Mouse (Mus musculus) G1E (cell line): Measurements from ENCODE around the gene Dlst. TPM values are rescaled to one million over a fixed set of nuclear protein-coding genes. Genes with fewer than 3 reads are reported as not detected.
A peak's percentile ranks its signal among the peaks of the same experiment; 100 is the strongest.

Experiments
- ATAC-seq: 2 replicates; pipeline ENCODE4 v1.8.0; 2016; ENCODE audit warnings: mild to moderate bottlenecking; ENCODE audit not compliant: insufficient number of reproducible peaks, poor library complexity, low FRiP score, severe bottlenecking; ENCODE audit errors: extremely low read depth
- DNase-seq: peaks from one replicate; pipeline ENCODE4 v3.0.0; 2012; ENCODE audit warnings: low spot score
- H3K27me3 ChIP-seq: 2 replicates; pipeline ENCODE4 v1.6.1; 2012; ENCODE audit warnings: mild to moderate bottlenecking, low read length, inconsistent platforms; ENCODE audit not compliant: insufficient read depth
- H3K36me3 ChIP-seq: replicated peaks from 2 replicates; pipeline ENCODE3; 2012; ENCODE audit warnings: mild to moderate bottlenecking, inconsistent platforms
- H3K4me1 ChIP-seq: 2 replicates; pipeline ENCODE4 v1.6.1; 2012; ENCODE audit warnings: low read depth, low read length, inconsistent platforms, mixed read lengths; ENCODE audit not compliant: insufficient read depth
- H3K4me3 ChIP-seq: 2 replicates; pipeline ENCODE4 v1.5.1; 2012; ENCODE audit warnings: low read depth, mild to moderate bottlenecking, inconsistent platforms, low read length, moderate library complexity, mixed read lengths
- H3K9me3 ChIP-seq: replicated peaks from 2 replicates; pipeline ENCODE4 v1.6.1; 2012; ENCODE audit warnings: inconsistent platforms
- CTCF ChIP-seq: IDR thresholded peaks from 2 replicates; pipeline ENCODE4 v1.5.1; 2012; ENCODE audit warnings: low read depth, low read length, inconsistent platforms, mixed read lengths
- GATA1 ChIP-seq: IDR thresholded peaks from 2 replicates; pipeline ENCODE4 v1.6.1; 2012; ENCODE audit warnings: borderline replicate concordance, low read length, inconsistent platforms, mixed read lengths
- GATA2 ChIP-seq: IDR thresholded peaks from 2 replicates; pipeline ENCODE4 v1.6.1; 2012; ENCODE audit warnings: low read depth, low read length, inconsistent platforms, borderline replicate concordance
- POLR2AphosphoS5 ChIP-seq: IDR thresholded peaks from 2 replicates; pipeline ENCODE4 v1.6.1; 2012; ENCODE audit warnings: low read depth, low read length, inconsistent platforms; ENCODE audit not compliant: insufficient replicate concordance
- TAL1 ChIP-seq: conservative IDR thresholded peaks from 2 replicates; pipeline ENCODE4 v1.6.1; 2012; ENCODE audit warnings: low read depth, low read length, inconsistent platforms, mixed read lengths
- polyA plus RNA-seq: library from polyadenylated mRNA; stranded (reverse); fragments of >175 nt; gene quantifications from 2 replicates; pipeline ENCODE4 v1.2.3, GENCODE M21; 2012
- total RNA-seq, 2 experiments: library from RNA; stranded (forward) in 1 of 2; stranded (reverse) in 1 of 2; fragments of 200-1000 nt in 1 of 2; fragments of >200 nt in 1 of 2; fragmentation: Nextera tagmentation in 1 of 2; gene quantifications; 2 replicates each; pipeline ENCODE4 v1.2.3; 2014 to 2017

Gene Dlst
- total and polyA plus RNA-seq, 3 experiments = 213 to 728 (median 221) TPM

DNA sequence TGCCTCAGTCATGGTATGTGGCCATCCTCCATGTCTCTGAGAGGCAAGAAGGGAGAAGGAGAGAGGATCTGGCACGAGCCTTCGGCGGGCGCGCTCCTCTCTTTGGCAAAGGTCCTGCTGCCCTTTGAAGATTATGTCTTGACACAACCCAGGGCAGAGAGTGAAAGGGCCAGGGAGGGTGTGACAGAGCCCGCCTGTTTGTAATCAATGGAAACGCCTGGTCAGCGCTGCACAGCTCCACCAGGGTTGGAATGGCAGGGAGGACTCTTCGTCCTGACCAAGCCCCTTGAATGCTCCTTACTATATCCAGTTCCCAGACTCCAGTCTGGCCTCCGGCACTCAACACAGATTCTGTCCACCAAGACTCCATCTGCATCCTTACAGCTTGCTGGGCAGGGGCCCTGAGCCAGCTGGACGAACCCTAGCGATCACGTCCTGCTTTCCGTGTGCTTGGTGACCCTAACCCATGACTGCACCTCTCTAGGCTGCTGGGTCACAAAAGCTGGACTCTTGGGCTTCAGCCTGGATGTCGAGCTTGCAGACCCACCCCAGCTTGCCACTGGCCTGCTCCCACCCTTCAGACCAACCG, 64.5 kb downstream of the Dlst start:
- ATAC-seq (no peak), DNase-seq (no peak)
- Histone ChIP-seq H3K27me3 (peaks cover 91% of the 10 kb centered on the region), H3K9me3 (no peaks in the 10 kb centered on the region), H3K36me3 (no peaks in the 10 kb centered on the region), H3K4me3 (no peak overlapping the region), H3K4me1 (peaks cover 16% of the 10 kb centered on the region)
- TF ChIP-seq GATA2 (no peak), GATA1 (no peak), TAL1 (no peak), CTCF (no peak), POLR2AphosphoS5 (no peak)

DNA sequence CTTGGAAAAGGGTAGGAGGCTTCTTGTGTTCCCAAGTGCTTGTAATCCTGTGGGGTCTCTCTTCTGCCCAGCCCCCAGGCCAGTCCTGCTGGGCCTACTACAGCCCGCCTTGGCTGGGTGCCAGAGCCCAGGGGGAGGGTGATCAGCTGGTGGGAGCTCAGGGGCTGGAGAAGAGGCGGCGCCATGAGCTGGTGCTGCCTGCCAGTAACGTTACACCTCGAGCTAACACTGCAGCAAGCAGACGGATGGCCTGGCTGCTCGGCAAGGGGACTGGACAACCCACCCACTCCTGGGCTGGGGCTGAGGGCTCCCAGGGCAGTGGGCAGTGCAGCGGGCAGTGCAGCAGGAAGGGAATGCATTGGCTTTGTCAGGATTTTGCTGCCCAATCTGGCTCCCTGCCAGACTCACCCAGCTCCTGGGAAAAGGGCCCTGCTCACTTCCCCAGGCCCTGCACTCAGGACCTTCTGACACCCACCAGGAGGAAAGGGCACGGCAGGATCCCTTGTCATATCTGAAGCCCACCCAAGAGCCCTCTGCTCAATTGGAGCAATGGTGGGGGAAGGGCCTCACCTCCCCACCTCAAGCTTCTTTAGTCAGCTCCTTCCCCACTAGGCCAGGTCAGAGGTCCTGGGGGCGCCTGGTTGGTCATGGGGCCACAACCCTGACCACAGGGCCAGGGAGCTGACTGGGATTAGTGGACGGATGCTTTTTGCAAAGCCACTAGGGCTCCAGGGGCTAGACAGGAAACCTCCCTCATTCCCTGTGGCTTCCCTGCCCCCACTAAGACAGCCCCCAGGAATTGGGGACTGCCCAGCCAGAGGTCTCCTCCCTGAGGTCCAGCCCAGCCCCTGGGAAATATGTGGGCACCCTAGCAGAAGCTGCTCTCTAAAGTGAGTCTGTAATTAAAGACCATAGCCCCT, 65.6 kb downstream of the Dlst start:
- H3K9me3 ChIP-seq = no peaks in the 10 kb centered on the region
- no peak for TF ChIP-seq GATA2
- H3K4me3 ChIP-seq = no peak overlapping the region
- H3K27me3 ChIP-seq = peaks cover 91% of the 10 kb centered on the region
- DNase-seq = no peak
- peaks cover 16% of the 10 kb centered on the region for H3K4me1 ChIP-seq
- ATAC-seq = no peak
- H3K36me3 ChIP-seq = no peaks in the 10 kb centered on the region

DNA sequence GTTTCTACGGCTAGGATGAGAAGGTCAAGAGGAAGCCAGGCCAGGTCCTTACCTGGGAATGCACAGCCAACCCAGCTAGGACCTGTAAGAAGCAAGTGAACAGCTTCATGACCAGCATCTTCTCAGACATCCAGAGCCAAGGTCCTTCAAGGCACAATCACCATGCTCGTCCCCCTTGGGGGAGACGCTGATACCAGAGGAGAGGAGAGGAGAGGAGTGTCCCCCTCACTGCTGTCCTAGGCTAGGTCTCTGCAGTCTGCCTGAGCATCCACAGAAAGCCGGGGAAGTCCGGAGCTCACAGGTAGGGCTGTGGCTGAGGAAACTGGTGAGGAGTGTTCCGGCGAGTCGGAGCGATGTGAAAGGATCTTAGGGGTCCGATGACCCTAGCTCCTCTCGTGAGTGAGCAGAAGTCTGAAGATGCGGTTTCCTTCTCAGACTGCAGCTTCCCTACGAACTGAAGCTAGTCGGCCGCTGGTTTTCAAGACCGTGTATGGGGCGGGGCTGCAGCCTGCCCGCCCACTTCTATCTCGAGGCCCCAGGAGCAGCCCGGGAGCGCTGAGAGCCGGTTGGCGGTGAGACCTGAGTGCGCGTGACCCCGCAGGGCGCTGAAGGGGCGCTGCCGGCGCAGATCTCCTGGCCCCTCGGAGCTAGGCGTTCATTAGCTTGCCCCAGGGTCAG, 66.4 kb downstream of the Dlst start:
- no peaks in the 10 kb centered on the region for H3K36me3 ChIP-seq
- no peaks in the 10 kb centered on the region for H3K9me3 ChIP-seq
- H3K4me3 ChIP-seq = peak overlapping the region; percentile 55; the same call in 1 of the 2 replicates
- peak; percentile 62 for DNase-seq
- ATAC-seq = peak; percentile 45; the same call in 1 of the 2 replicates
- TF ChIP-seq CTCF (no peak), GATA2 (no peak), POLR2AphosphoS5 (no peak), GATA1 (no peak), TAL1 (no peak)
- peaks cover 16% of the 10 kb centered on the region for H3K4me1 ChIP-seq
- peaks cover 92% of the 10 kb centered on the region for H3K27me3 ChIP-seq

DNA sequence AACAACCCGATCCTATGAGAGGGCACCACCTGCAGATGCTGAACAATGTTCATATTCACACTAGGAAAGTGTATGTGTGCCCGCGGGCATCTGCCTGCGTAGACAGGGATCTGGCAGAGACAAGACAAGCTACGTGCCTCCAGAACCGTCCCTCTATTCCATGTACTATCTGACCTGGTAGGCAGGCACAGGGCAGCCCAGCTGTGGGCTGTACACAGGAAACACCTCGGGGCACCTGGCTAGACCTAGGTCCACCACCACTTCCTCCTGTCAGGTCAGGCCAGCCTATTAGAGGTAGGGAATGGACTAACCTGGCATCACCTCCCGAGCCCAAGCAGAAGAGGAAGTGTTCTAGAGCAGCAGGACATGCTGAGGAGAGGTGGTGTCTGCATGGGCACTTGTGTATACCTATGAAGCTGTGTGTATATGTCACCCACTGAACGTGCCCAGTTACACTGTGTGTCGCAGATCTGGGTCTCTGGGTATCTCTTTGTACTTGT, 67.2 kb downstream of the Dlst start, which contains the start of gene Pgf:
Gene Pgf (minus strand): TSS at position 51 of the 500 bp plus-strand sequence.
- Histone ChIP-seq H3K36me3 (no peaks in the 10 kb centered on the region), H3K4me1 (peaks cover 16% of the 10 kb centered on the region), H3K27me3 (peaks cover 90% of the 10 kb centered on the region), H3K4me3 (peak within 1 kb of the TSS; percentile 55; the same call in 1 of the 2 replicates), H3K9me3 (no peaks in the 10 kb centered on the region)
- DNase-seq (no peak), ATAC-seq (no peak)
- no peak for TF ChIP-seq GATA1
- TF ChIP-seq POLR2AphosphoS5 = no peak
- TF ChIP-seq GATA2 = no peak
- TF ChIP-seq CTCF = no peak
- TF ChIP-seq TAL1 = 0 out of 2 replicates have a peak, but pooled peaks have one; percentile 4

DNA sequence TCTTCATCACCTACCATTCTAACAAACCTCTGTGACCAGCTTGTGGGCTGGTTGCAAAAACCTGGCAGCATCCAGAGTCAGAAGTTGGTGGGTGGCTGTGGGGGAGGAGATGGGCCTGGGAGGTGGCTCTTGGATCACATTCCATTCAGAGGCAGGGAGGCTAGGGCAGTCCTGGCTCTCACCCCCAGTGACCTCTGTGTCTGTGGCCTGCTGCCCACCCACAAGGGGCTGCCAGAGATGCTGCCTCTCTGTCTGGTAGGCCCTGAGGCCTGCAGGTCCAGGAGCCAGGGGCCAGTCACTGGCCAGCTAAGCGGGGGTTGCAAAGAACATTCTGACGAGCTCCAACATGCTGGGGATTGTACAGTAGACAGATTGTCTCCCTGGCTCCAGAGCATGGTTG, 67.7 kb downstream of the Dlst start:
- Histone ChIP-seq H3K27me3 (peaks cover 91% of the 10 kb centered on the region), H3K9me3 (no peaks in the 10 kb centered on the region), H3K4me1 (peaks cover 20% of the 10 kb centered on the region), H3K4me3 (no peak overlapping the region), H3K36me3 (no peaks in the 10 kb centered on the region)
- TF ChIP-seq POLR2AphosphoS5 (0 out of 2 replicates have a peak, but pooled peaks have one; percentile 10), TAL1 (no peak)
- no peak for ATAC-seq
- DNase-seq = no peak
